Mouse (Mus musculus): Measurements from ENCODE around the gene Bsn. TPM values are rescaled to one million over a fixed set of nuclear protein-coding genes. Genes with fewer than 3 reads are reported as not detected.
"Not testable (repeated sequence)": the region's sequence is repeated elsewhere in the genome, so short reads cannot be mapped to it uniquely, and the experiment has no call there.

Bsn gene
- polyA plus RNA-seq, 1 experiment from 2014 or later = 5.4 TPM

- H3K36me3 ChIP-seq = 0 out of 2 replicates have a peak, but pooled peaks cover under 1% of the 10 kb centered on the region
These were observed 45.6 kb downstream of the Bsn start for GRCm38 (mm10) chr9:108144371-108145270.

GRCm38 (mm10) chr9:108143470-108143869 lies 46.7 kb downstream of the Bsn start:
- no peaks in the 10 kb centered on the region for H3K9me3 ChIP-seq (replicated peaks)
- H3K27ac ChIP-seq = no peak overlapping the region
- H3K4me2 ChIP-seq (replicated peaks) = no peak overlapping the region
- H3K27me3 ChIP-seq = no peaks in the 10 kb centered on the region
- WGBS = 99% methylated on average over 2 of the region's 2 CpGs
- no peaks in the 10 kb centered on the region for H3K4me1 ChIP-seq
- H3K9ac ChIP-seq = no peak overlapping the region
- H3K36me3 ChIP-seq = peaks cover 12% of the 10 kb centered on the region
- H3K4me3 ChIP-seq = no peak overlapping the region
- ATAC-seq (ENCODE audit: low FRiP score) = no peak

More at GRCm38 (mm10) chr9:108144371-108145270, 45.6 kb downstream of the Bsn start:
- no peak for ATAC-seq (ENCODE audit: low FRiP score)
- Histone ChIP-seq H3K4me2 (replicated peaks) (no peak overlapping the region), H3K4me3 (no peak overlapping the region), H3K9ac (no peak overlapping the region), H3K4me1 (peaks cover under 1% of the 10 kb centered on the region), H3K9me3 (replicated peaks) (no peaks in the 10 kb centered on the region), H3K27me3 (no peaks in the 10 kb centered on the region), H3K27ac (no peak overlapping the region)
- 85% methylated on average over 17 of the region's 17 CpGs for WGBS

- H3K4me2 ChIP-seq (replicated peaks) = no peak overlapping the region
- H3K36me3 ChIP-seq = peaks cover 28% of the 10 kb centered on the region
- no peak overlapping the region for H3K9ac ChIP-seq
- WGBS = 88% methylated on average over 10 of the region's 10 CpGs
- H3K9me3 ChIP-seq (replicated peaks) = no peaks in the 10 kb centered on the region
- no peaks in the 10 kb centered on the region for H3K4me1 ChIP-seq
- ATAC-seq (ENCODE audit: low FRiP score) = no peak
- H3K27me3 ChIP-seq = no peaks in the 10 kb centered on the region
- H3K4me3 ChIP-seq = no peak overlapping the region
- H3K27ac ChIP-seq = no peak overlapping the region
These were observed 48.8 kb downstream of the Bsn start for GRCm38 (mm10) chr9:108141387-108141786.

GRCm38 (mm10) chr9:108139963-108140695 lies 50.1 kb downstream of the Bsn start:
- Histone ChIP-seq H3K4me1 (no peaks in the 10 kb centered on the region), H3K4me3 (no peak overlapping the region), H3K4me2 (replicated peaks) (no peak overlapping the region), H3K27me3 (no peaks in the 10 kb centered on the region), H3K36me3 (peaks cover 28% of the 10 kb centered on the region), H3K27ac (no peak overlapping the region), H3K9me3 (replicated peaks) (no peaks in the 10 kb centered on the region), H3K9ac (no peak overlapping the region)
- no peak for ATAC-seq (ENCODE audit: low FRiP score)
- 75% methylated on average over 7 of the region's 7 CpGs for WGBS

GRCm38 (mm10) chr9:108139169-108139962 lies 50.8 kb downstream of the Bsn start:
- WGBS = 88% methylated on average over 17 of the region's 17 CpGs
- Histone ChIP-seq H3K4me2 (replicated peaks) (no peak overlapping the region), H3K36me3 (peaks cover 28% of the 10 kb centered on the region), H3K9ac (no peak overlapping the region), H3K27ac (no peak overlapping the region), H3K27me3 (no peaks in the 10 kb centered on the region), H3K9me3 (replicated peaks) (no peaks in the 10 kb centered on the region), H3K4me3 (no peak overlapping the region), H3K4me1 (no peaks in the 10 kb centered on the region)
- ATAC-seq (ENCODE audit: low FRiP score) = no peak

- no peak for ATAC-seq (ENCODE audit: low FRiP score)
- WGBS = 80% methylated on average over 6 of the region's 6 CpGs
- no peak overlapping the region for H3K9ac ChIP-seq
These were observed 52.1 kb downstream of the Bsn start for GRCm38 (mm10) chr9:108138118-108138517.

GRCm38 (mm10) chr9:108137523-108137922 lies 52.7 kb downstream of the Bsn start:
- H3K27ac ChIP-seq = no peak overlapping the region
- WGBS = 64% methylated on average over 17 of the region's 17 CpGs
- no peak overlapping the region for H3K4me3 ChIP-seq
- no peaks in the 10 kb centered on the region for H3K27me3 ChIP-seq
- no peaks in the 10 kb centered on the region for H3K9me3 ChIP-seq (replicated peaks)
- H3K9ac ChIP-seq = no peak overlapping the region
- no peak overlapping the region for H3K4me2 ChIP-seq (replicated peaks)
- ATAC-seq (ENCODE audit: low FRiP score) = no peak
- peaks cover 28% of the 10 kb centered on the region for H3K36me3 ChIP-seq
- no peaks in the 10 kb centered on the region for H3K4me1 ChIP-seq

More at GRCm38 (mm10) chr9:108138118-108138517, 52.1 kb downstream of the Bsn start:
- H3K4me2 ChIP-seq (replicated peaks) = no peak overlapping the region
- H3K9me3 ChIP-seq (replicated peaks) = no peaks in the 10 kb centered on the region
- peaks cover 28% of the 10 kb centered on the region for H3K36me3 ChIP-seq
- no peak overlapping the region for H3K27ac ChIP-seq
- no peak overlapping the region for H3K4me3 ChIP-seq
- no peaks in the 10 kb centered on the region for H3K4me1 ChIP-seq
- H3K27me3 ChIP-seq = no peaks in the 10 kb centered on the region

- peaks cover 28% of the 10 kb centered on the region for H3K36me3 ChIP-seq
- ATAC-seq (ENCODE audit: low FRiP score) = no peak
- H3K4me3 ChIP-seq = no peak overlapping the region
- H3K27ac ChIP-seq = no peak overlapping the region
- no peak overlapping the region for H3K9ac ChIP-seq
- H3K27me3 ChIP-seq = no peaks in the 10 kb centered on the region
- H3K4me2 ChIP-seq (replicated peaks) = no peak overlapping the region
- WGBS = 81% methylated on average over 6 of the region's 6 CpGs
- H3K4me1 ChIP-seq = no peaks in the 10 kb centered on the region
- H3K9me3 ChIP-seq (replicated peaks) = no peaks in the 10 kb centered on the region
These were observed 53.2 kb downstream of the Bsn start for GRCm38 (mm10) chr9:108136930-108137462.

GRCm38 (mm10) chr9:108136225-108136624 lies 54.0 kb downstream of the Bsn start:
- ATAC-seq (ENCODE audit: low FRiP score) = no peak
- Histone ChIP-seq H3K9ac (no peak overlapping the region), H3K36me3 (peaks cover 31% of the 10 kb centered on the region), H3K4me2 (replicated peaks) (no peak overlapping the region), H3K4me1 (no peaks in the 10 kb centered on the region), H3K27ac (no peak overlapping the region), H3K27me3 (no peaks in the 10 kb centered on the region), H3K9me3 (replicated peaks) (no peaks in the 10 kb centered on the region), H3K4me3 (no peak overlapping the region)
- 33% methylated on average over 1 of the region's 1 CpGs for WGBS

GRCm38 (mm10) chr9:108135679-108136078 lies 54.5 kb downstream of the Bsn start:
- peaks cover 31% of the 10 kb centered on the region for H3K36me3 ChIP-seq
- not testable (repeated sequence) for H3K4me3 ChIP-seq; H3K27me3 ChIP-seq; ATAC-seq (ENCODE audit: low FRiP score); H3K9ac ChIP-seq; H3K4me2 ChIP-seq (replicated peaks); H3K4me1 ChIP-seq; H3K27ac ChIP-seq; H3K9me3 ChIP-seq (replicated peaks)
- 92% methylated on average over 3 of the region's 3 CpGs for WGBS

GRCm38 (mm10) chr9:108133478-108133877 lies 56.7 kb downstream of the Bsn start:
- H3K4me3 ChIP-seq = no peak overlapping the region
- no peak for ATAC-seq (ENCODE audit: low FRiP score)
- H3K27ac ChIP-seq = no peak overlapping the region
- 75% methylated on average over 1 of the region's 1 CpGs for WGBS
- H3K27me3 ChIP-seq = no peaks in the 10 kb centered on the region
- 0 out of 2 replicates have a peak overlapping the region, but pooled peaks have one; percentile 27 for H3K9ac ChIP-seq
- peaks cover 19% of the 10 kb centered on the region for H3K36me3 ChIP-seq
- no peak overlapping the region for H3K4me2 ChIP-seq (replicated peaks)
- no peaks in the 10 kb centered on the region for H3K9me3 ChIP-seq (replicated peaks)
- H3K4me1 ChIP-seq = no peaks in the 10 kb centered on the region

GRCm38 (mm10) chr9:108132373-108132772 lies 57.8 kb downstream of the Bsn start:
- Histone ChIP-seq H3K27me3 (no peaks in the 10 kb centered on the region), H3K9me3 (replicated peaks) (no peaks in the 10 kb centered on the region), H3K9ac (no peak overlapping the region), H3K4me3 (no peak overlapping the region), H3K4me2 (replicated peaks) (no peak overlapping the region), H3K36me3 (peaks cover 8% of the 10 kb centered on the region), H3K4me1 (no peaks in the 10 kb centered on the region), H3K27ac (no peak overlapping the region)
- ATAC-seq (ENCODE audit: low FRiP score) = no peak
- 93% methylated on average over 3 of the region's 3 CpGs for WGBS

All from hindbrain, embryonic 12.5 days (tissue).